Mouse (Mus musculus) adrenal gland, adult 2 months (tissue): ENCODE data around the gene Syce1l. TPM values are rescaled to one million over a fixed set of nuclear protein-coding genes. Genes with fewer than 3 reads are reported as not detected.

Experiments used
- DNase-seq: peaks from one replicate; pipeline ENCODE4 v3.0.0; 2021
- long read RNA-seq: library from polyadenylated mRNA; stranded (forward); transcript quantifications from one replicate; pipeline ENCODE4 v2.0.0, GENCODE M21; 2021
- polyA plus RNA-seq: library from polyadenylated mRNA; depleted of rRNA; stranded (reverse); fragments of >200 nt; gene quantifications from 2 replicates; pipeline ENCODE4 v1.2.3, GENCODE M21; 2012; rRNA removed
- total RNA-seq, 2 experiments: library from RNA; stranded (reverse); gene quantifications; 2 replicates each; pipeline ENCODE4 v1.2.3; 2021

Gene Syce1l
- total RNA-seq (not detected), polyA plus RNA-seq (not detected in 2 replicates)
- long read RNA-seq: 0 reads

GRCm38 (mm10) chr8:113642926-113643325, at the start of gene Syce1l:
Syce1l (plus strand) TSS chr8:113643213.
- no peak for DNase-seq

GRCm38 (mm10) chr8:113598401-113598800, 44.6 kb upstream of the Syce1l start:
- no peak for DNase-seq

GRCm38 (mm10) chr8:113632634-113633033, 10.4 kb upstream of the Syce1l start:
- peak; percentile 43 for DNase-seq

- DNase-seq: no peak
Measured at GRCm38 (mm10) chr8:113634161-113634560, 8.9 kb upstream of the Syce1l start.

GRCm38 (mm10) chr8:113634670-113635591, 8.1 kb upstream of the Syce1l start, which contains the start of gene Mon1b:
Mon1b (plus strand) TSS chr8:113635587.
- peak; percentile 99 for DNase-seq

- DNase-seq: no peak
Measured at GRCm38 (mm10) chr8:113635592-113636279, 7.3 kb upstream of the Syce1l start.

- DNase-seq: no peak
Measured at GRCm38 (mm10) chr8:113636280-113636628, 6.8 kb upstream of the Syce1l start.

- DNase-seq: no peak
Measured at GRCm38 (mm10) chr8:113640357-113640756, 2.7 kb upstream of the Syce1l start.

- DNase-seq: no peak
Measured at GRCm38 (mm10) chr8:113643479-113644210, 632 bp downstream of the Syce1l start.

- no peak for DNase-seq
Measured at GRCm38 (mm10) chr8:113645220-113645619, 2.2 kb downstream of the Syce1l start.

- no peak for DNase-seq
Measured at GRCm38 (mm10) chr8:113652450-113652849, 9.4 kb downstream of the Syce1l start.

GRCm38 (mm10) chr8:113653151-113653550, 10.1 kb downstream of the Syce1l start:
- DNase-seq: no peak

GRCm38 (mm10) chr8:113656154-113656553, 13.1 kb downstream of the Syce1l start:
- peak; percentile 23 for DNase-seq

- DNase-seq: no peak
Measured at GRCm38 (mm10) chr8:113656681-113657298, 13.8 kb downstream of the Syce1l start.

GRCm38 (mm10) chr8:113660128-113660527, 17.1 kb downstream of the Syce1l start:
- DNase-seq: no peak

- DNase-seq: peak; percentile 82
Measured at GRCm38 (mm10) chr8:113664544-113664943, 21.5 kb downstream of the Syce1l start.

GRCm38 (mm10) chr8:113665036-113665435, 22.0 kb downstream of the Syce1l start:
- DNase-seq: no peak

- DNase-seq: no peak
Measured at GRCm38 (mm10) chr8:113665951-113666350, 22.9 kb downstream of the Syce1l start.

GRCm38 (mm10) chr8:113666714-113667432, 23.9 kb downstream of the Syce1l start:
- DNase-seq: no peak

- no peak for DNase-seq
Measured at GRCm38 (mm10) chr8:113669924-113670323, 26.9 kb downstream of the Syce1l start.

GRCm38 (mm10) chr8:113672599-113673255, 29.7 kb downstream of the Syce1l start:
- no peak for DNase-seq
